In the genomic region with DNA sequence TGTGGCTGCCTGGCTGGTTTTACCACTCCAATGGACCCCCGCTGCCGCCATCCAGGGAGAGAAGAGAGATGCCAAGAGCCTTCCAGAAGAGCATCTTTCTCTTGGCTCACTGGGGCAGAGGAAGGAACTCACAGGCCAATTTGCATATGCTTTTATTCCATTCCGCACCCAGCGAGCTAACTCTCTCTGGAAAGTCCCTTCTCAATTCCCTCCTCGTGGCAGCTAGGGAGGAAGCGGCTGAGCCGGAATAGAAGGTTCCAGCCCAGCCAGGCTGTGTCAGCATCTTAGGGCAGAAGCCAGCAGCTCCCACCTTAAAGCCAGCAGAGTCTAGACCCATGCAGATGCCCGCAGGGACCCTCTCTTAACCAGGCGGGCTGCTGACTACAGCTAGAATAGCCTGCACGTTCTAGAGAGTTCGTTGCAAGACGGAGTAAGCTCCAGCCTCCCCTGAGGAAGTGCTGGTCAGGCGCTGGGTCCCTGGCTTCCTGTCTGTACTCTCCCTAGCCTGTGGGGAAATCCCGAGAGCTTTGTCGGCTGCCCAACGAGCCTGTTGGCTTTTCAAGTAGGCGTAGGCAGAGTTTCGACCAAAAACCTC, we compare ENCODE assay signal across 8 mouse cellular contexts. TPM values are rescaled to one million over a fixed set of nuclear protein-coding genes. Genes with fewer than 3 reads are reported as not detected.
A peak's percentile ranks its signal among the peaks of the same experiment; 100 is the strongest.
DNase-seq lines count a peak whose midpoint lies in the region; ATAC-seq and TF ChIP-seq lines count a peak whose summit lies in the region.

No protein-coding gene starts in this region.

- ATAC-seq in forebrain, embryonic 12.5 days (ENCODE audit: low FRiP score) = peak; percentile 77
- peak; percentile 78 for ATAC-seq in heart, embryonic 16.5 days (replicated peaks; ENCODE audit: extremely low read depth, insufficient read depth, low FRiP score)
- ATAC-seq in liver, embryonic 13.5 days (ENCODE audit: low read depth) = peak; percentile 77

- 0 out of 2 replicates have a peak, but pooled peaks have one; percentile 28 for TF ChIP-seq POLR2A in bone marrow macrophage, adult 2 months (IDR thresholded peaks at IDR 0.05; ENCODE audit: borderline replicate concordance, low read depth, low read length)
- TF ChIP-seq POLR2A in myocyte (IDR thresholded peaks at IDR 0.05; ENCODE audit: insufficient read length, low read depth) = no peak

- no peak overlapping the region for H3K4me3 ChIP-seq in C2C12 (ENCODE audit: insufficient read depth, poor library complexity, severe bottlenecking)
- peak overlapping the region; percentile 55 for H3K4me3 ChIP-seq in bone marrow macrophage, adult 2 months (ENCODE audit: insufficient read depth, low read length)
- H3K4me3 ChIP-seq in forebrain, embryonic 12.5 days (replicated peaks) = peak overlapping the region; percentile 30
- H3K4me3 ChIP-seq in heart, embryonic 16.5 days (ENCODE audit: low read length) = peak overlapping the region; percentile 54
- peak overlapping the region; percentile 24 for H3K4me3 ChIP-seq in liver, embryonic 13.5 days (replicated peaks)
- H3K4me3 ChIP-seq in myocyte = no peak overlapping the region

- H3K79me2 ChIP-seq in C2C12 (ENCODE audit: control insufficient read depth, insufficient read depth) (no peaks in the 10 kb centered on the region), myocyte (ENCODE audit: control insufficient read depth, insufficient read depth) (no peaks in the 10 kb centered on the region)

- peak; percentile 73 for DNase-seq in kidney, postnatal 10 days
- DNase-seq in liver, embryonic 13.5 days = peak; percentile 3
- DNase-seq in splenic B cell, adult 2 months (ENCODE audit: low read depth, low spot score) = peak; percentile 90

- H3K4me1 ChIP-seq in bone marrow macrophage, adult 2 months (ENCODE audit: control insufficient read depth, insufficient read depth, low read length) = peaks cover 58% of the 10 kb centered on the region
- peaks cover 17% of the 10 kb centered on the region for H3K4me1 ChIP-seq in forebrain, embryonic 12.5 days
- peaks cover 8% of the 10 kb centered on the region; the same call in 1 of the 2 replicates for H3K4me1 ChIP-seq in heart, embryonic 16.5 days (ENCODE audit: control insufficient read depth, insufficient read depth, low read length)
- 0 out of 2 replicates have a peak, but pooled peaks cover 4% of the 10 kb centered on the region for H3K4me1 ChIP-seq in liver, embryonic 13.5 days (replicated peaks)

- TF ChIP-seq CTCF in C2C12 (IDR thresholded peaks at IDR 0.05; ENCODE audit: control insufficient read depth, insufficient read depth, insufficient read length) = no peak
- no peak for TF ChIP-seq CTCF in bone marrow macrophage, adult 2 months (IDR thresholded peaks at IDR 0.05; ENCODE audit: low read depth, low read length)

- H3K27me3 ChIP-seq in C2C12 (ENCODE audit: control insufficient read depth, insufficient read depth, insufficient read length) (no peaks in the 10 kb centered on the region), myocyte (ENCODE audit: control insufficient read depth, insufficient read depth, insufficient read length) (no peaks in the 10 kb centered on the region)
- 0 out of 2 replicates have a peak, but pooled peaks cover 5% of the 10 kb centered on the region for H3K27me3 ChIP-seq in forebrain, embryonic 12.5 days
- no peaks in the 10 kb centered on the region for H3K27me3 ChIP-seq in heart, embryonic 16.5 days (ENCODE audit: control insufficient read depth, insufficient read depth, low read length)
- H3K27me3 ChIP-seq in liver, embryonic 13.5 days = peaks cover 19% of the 10 kb centered on the region
- H3K27me3 ChIP-seq in splenic B cell, adult 2 months (ENCODE audit: control insufficient read depth, insufficient read depth, low read length, poor library complexity, severe bottlenecking) = no peaks in the 10 kb centered on the region

- no peaks in the 10 kb centered on the region for H3K79me3 ChIP-seq in C2C12 (ENCODE audit: low read depth)

- H3K36me3 ChIP-seq in C2C12 (ENCODE audit: control insufficient read depth, insufficient read depth) (no peaks in the 10 kb centered on the region), myocyte (ENCODE audit: control insufficient read depth, insufficient read depth) (no peaks in the 10 kb centered on the region)
- H3K36me3 ChIP-seq in forebrain, embryonic 12.5 days (replicated peaks) = no peaks in the 10 kb centered on the region
- no peaks in the 10 kb centered on the region for H3K36me3 ChIP-seq in heart, embryonic 16.5 days (ENCODE audit: control insufficient read depth, insufficient read depth)
- no peaks in the 10 kb centered on the region for H3K36me3 ChIP-seq in liver, embryonic 13.5 days
- H3K36me3 ChIP-seq in splenic B cell, adult 2 months (ENCODE audit: control insufficient read depth, insufficient read depth, low read length, poor library complexity, severe bottlenecking) = no peaks in the 10 kb centered on the region

- H3K27ac ChIP-seq in bone marrow macrophage, adult 2 months (ENCODE audit: insufficient read depth, low read depth, low read length) = peak overlapping the region; percentile 96
- no peak overlapping the region for H3K27ac ChIP-seq in forebrain, embryonic 12.5 days
- H3K27ac ChIP-seq in heart, embryonic 16.5 days (ENCODE audit: low read length) = peak overlapping the region; percentile 81
- H3K27ac ChIP-seq in liver, embryonic 13.5 days = peak overlapping the region; percentile 45; the same call in 1 of the 2 replicates

- peak overlapping the region; percentile 21 for H3ac ChIP-seq in C2C12 (ENCODE audit: control insufficient read depth, insufficient read length, low read depth)
- no peak overlapping the region for H3ac ChIP-seq in myocyte (ENCODE audit: control insufficient read depth, insufficient read length)

- peak overlapping the region; percentile 59 for H3K4me2 ChIP-seq in forebrain, embryonic 12.5 days
- H3K4me2 ChIP-seq in heart, embryonic 16.5 days (ENCODE audit: low read depth, low read length) = peak overlapping the region; percentile 86
- peak overlapping the region; percentile 49 for H3K4me2 ChIP-seq in liver, embryonic 13.5 days
- peak overlapping the region; percentile 49 for H3K4me2 ChIP-seq in myocyte (ENCODE audit: low read depth)

- H3K9ac ChIP-seq in forebrain, embryonic 12.5 days = peak overlapping the region; percentile 48
- peak overlapping the region; percentile 72 for H3K9ac ChIP-seq in heart, embryonic 16.5 days (ENCODE audit: low read length)
- H3K9ac ChIP-seq in liver, embryonic 13.5 days = peak overlapping the region; percentile 15; the same call in 1 of the 2 replicates

- no peaks in the 10 kb centered on the region for H3K9me3 ChIP-seq in forebrain, embryonic 12.5 days
- no peaks in the 10 kb centered on the region for H3K9me3 ChIP-seq in heart, embryonic 16.5 days (replicated peaks; ENCODE audit: control insufficient read depth, low read length)
- no peaks in the 10 kb centered on the region for H3K9me3 ChIP-seq in liver, embryonic 13.5 days (replicated peaks)

- WGBS in forebrain, embryonic 12.5 days = 2% methylated on average over 18 of the region's 18 CpGs
- under 1% methylated on average over 18 of the region's 18 CpGs for WGBS in heart, embryonic 16.5 days
- 2% methylated on average over 18 of the region's 18 CpGs for WGBS in liver, embryonic 13.5 days (ENCODE audit: insufficient replicate concordance)

TF ChIP-seq in C2C12, 6 proteins besides CTCF, POLR2A, EP300 and RAD21:
- TF ChIP-seq USF1 (IDR thresholded peaks at IDR 0.05; ENCODE audit: low read depth) (no peak), MYOG (IDR thresholded peaks at IDR 0.05; ENCODE audit: control insufficient read depth, extremely low read depth, insufficient read length) (no peak), CEBPB (IDR thresholded peaks at IDR 0.05; ENCODE audit: low read depth) (no peak), MAX (IDR thresholded peaks at IDR 0.05) (no peak), FOSL1 (IDR thresholded peaks at IDR 0.05; ENCODE audit: insufficient read depth, low read length, poor library complexity, severe bottlenecking) (no peak), MYOD1 (IDR thresholded peaks at IDR 0.05; ENCODE audit: control insufficient read depth, insufficient read length, low read depth) (no peak)

TF ChIP-seq in myocyte, 11 proteins besides CTCF, POLR2A, EP300 and RAD21:
- TF ChIP-seq E2F4 (IDR thresholded peaks at IDR 0.05; ENCODE audit: insufficient read depth) (no peak), TCF12 (IDR thresholded peaks at IDR 0.05; ENCODE audit: insufficient read depth, poor library complexity, severe bottlenecking) (no peak), REST (IDR thresholded peaks at IDR 0.05; ENCODE audit: insufficient read depth, insufficient read length) (no peak), SRF (IDR thresholded peaks at IDR 0.05; ENCODE audit: control insufficient read depth, insufficient read length, low read depth) (no peak), MYOG (IDR thresholded peaks at IDR 0.05; ENCODE audit: control insufficient read depth in 1 of 3, insufficient read depth in 1 of 3, insufficient read length in 2 of 3, low read depth in 2 of 3) (no peak), MYOD1 (IDR thresholded peaks at IDR 0.05; ENCODE audit: control insufficient read depth in 1 of 3, insufficient read length in 2 of 3, low read depth in 2 of 3) (no peak), CEBPB (IDR thresholded peaks at IDR 0.05; ENCODE audit: insufficient read depth, poor library complexity, severe bottlenecking) (no peak), POLR2AphosphoS2 (IDR thresholded peaks at IDR 0.05; ENCODE audit: insufficient read length, low read depth) (no peak), USF1 (IDR thresholded peaks at IDR 0.05; ENCODE audit: low read depth) (no peak), MAX (IDR thresholded peaks at IDR 0.05; ENCODE audit: low read depth) (no peak), TCF3 (IDR thresholded peaks at IDR 0.05; ENCODE audit: insufficient read length, low read depth) (no peak)

RNA-seq across cellular contexts. Expression of a gene that starts 40.9 kb away (rescaled TPM):
- polyA plus RNA-seq in C2C12 (2012; fragmentation: generic; extraction: Trizol) = 168 TPM
- 60.1 and 81.7 TPM in 2 replicates for polyA plus RNA-seq in bone marrow macrophage, adult 2 months (2012; ENCODE audit: insufficient read depth, insufficient read length, missing spikeins)
- polyA plus RNA-seq in forebrain, embryonic 12.5 days (2016; fragmentation: Nextera tagmentation; extraction: Ambion mirVana) = 55.8 and 62.5 TPM in 2 replicates
- polyA plus RNA-seq in heart, embryonic 16.5 days (2015; fragmentation: Nextera tagmentation; extraction: Ambion mirVana) = 110 and 121 TPM in 2 replicates
- polyA plus RNA-seq in liver, embryonic 13.5 days (2015; fragmentation: Nextera tagmentation; extraction: Ambion mirVana) = 57.5 and 61.2 TPM in 2 replicates
- 105 TPM for polyA plus RNA-seq in myocyte (2012; fragmentation: generic; extraction: Trizol)

RNA-seq across cellular contexts. Expression of a gene that starts 48.4 kb away (rescaled TPM):
- polyA plus RNA-seq in C2C12 (2012; fragmentation: generic; extraction: Trizol) (11.0 TPM), myocyte (2012; fragmentation: generic; extraction: Trizol) (22.0 TPM)
- polyA plus RNA-seq in bone marrow macrophage, adult 2 months (2012; ENCODE audit: insufficient read depth, insufficient read length, missing spikeins) = 65.4 and 68.9 TPM in 2 replicates
- 62.8 and 66.9 TPM in 2 replicates for polyA plus RNA-seq in forebrain, embryonic 12.5 days (2016; fragmentation: Nextera tagmentation; extraction: Ambion mirVana)
- polyA plus RNA-seq in heart, embryonic 16.5 days (2015; fragmentation: Nextera tagmentation; extraction: Ambion mirVana) = 37.6 and 40.5 TPM in 2 replicates
- 28.4 and 31.7 TPM in 2 replicates for polyA plus RNA-seq in liver, embryonic 13.5 days (2015; fragmentation: Nextera tagmentation; extraction: Ambion mirVana)

Comparison
In these comparisons a context has a peak if more than half of its experiments do, and no peak if none do; other contexts are left out.
1. H3K4me3 ChIP-seq: peak in bone marrow macrophage, adult 2 months (single experiment), forebrain, embryonic 12.5 days (single experiment), heart, embryonic 16.5 days (single experiment) and liver, embryonic 13.5 days (single experiment); none in C2C12 (single experiment) and myocyte (single experiment).
2. H3K9ac ChIP-seq: peak in every context shown above with its lines; median percentile 72 in heart, embryonic 16.5 days; 48 in forebrain, embryonic 12.5 days; 15 in liver, embryonic 13.5 days.
3. DNase-seq: peak in every context shown above with its lines; median percentile 90 in splenic B cell, adult 2 months; 73 in kidney, postnatal 10 days; 3 in liver, embryonic 13.5 days.
4. Peak in every context shown above with its lines, with median percentiles within 50 percentile points of each other: ATAC-seq and H3K4me2 ChIP-seq.